Mouse (Mus musculus) heart, adult 18-20 months (tissue): Measurements from ENCODE around the gene Tiam2. TPM values are rescaled to one million over a fixed set of nuclear protein-coding genes. Genes with fewer than 3 reads are reported as not detected.

Experiments used
- DNase-seq, 2 experiments: peaks; one replicate each; pipeline ENCODE4 v3.0.0; 2021 to 2022; ENCODE audit warnings: mixed read lengths in 1 of 2
- total RNA-seq, 2 experiments: library from RNA; stranded (reverse); gene quantifications; 2 replicates each; pipeline ENCODE4 v1.2.3; 2021

Gene Tiam2
- total RNA-seq, 2 experiments from 2014 or later, result 2.7 to 3.3 TPM

- DNase-seq, result peak in 1 of 2 experiments; percentile 29
Measured at GRCm38 (mm10) chr17:3558356-3558870, 232.0 kb downstream of the Tiam2 start.

DNA sequence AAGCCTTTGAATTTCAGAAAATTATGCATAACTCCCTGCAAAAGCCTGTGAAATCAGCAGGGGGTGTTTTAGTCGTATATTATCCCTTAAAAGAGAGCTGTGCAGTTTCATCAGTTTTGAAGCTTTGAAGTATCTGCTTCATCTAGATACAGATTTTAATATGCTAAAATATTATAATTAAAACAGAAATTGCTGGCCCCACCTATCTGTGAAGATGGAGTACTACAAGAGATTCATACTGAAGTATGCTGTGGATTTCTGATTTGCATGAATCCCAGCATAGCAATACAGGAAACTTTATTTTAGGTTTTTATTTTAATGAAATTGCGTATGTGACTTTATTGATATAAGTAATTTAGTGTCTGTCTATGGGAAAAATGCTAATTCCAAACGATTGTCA lies 234.2 kb downstream of the Tiam2 start:
- DNase-seq, result no peak

DNA sequence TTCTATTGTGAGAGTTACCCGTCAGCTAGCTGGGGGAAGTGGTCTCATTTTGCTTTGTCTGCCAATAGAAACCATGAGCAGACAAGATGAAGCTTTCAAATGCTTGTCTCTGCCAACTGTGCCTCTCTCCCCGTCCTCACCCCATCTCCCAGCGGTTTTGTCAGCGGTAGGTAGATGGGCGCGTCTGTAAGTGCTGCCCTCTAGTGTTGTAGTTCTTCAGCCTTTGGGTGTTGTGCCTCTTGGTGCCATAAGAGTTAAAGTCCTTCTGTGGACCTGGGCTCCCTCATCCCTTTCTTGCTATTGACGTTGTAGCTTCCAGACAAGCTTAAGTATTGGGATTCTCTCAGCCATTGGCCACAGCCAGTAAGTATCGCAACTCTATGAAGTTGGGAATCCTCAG lies 236.0 kb downstream of the Tiam2 start:
- DNase-seq, result no peak

DNA sequence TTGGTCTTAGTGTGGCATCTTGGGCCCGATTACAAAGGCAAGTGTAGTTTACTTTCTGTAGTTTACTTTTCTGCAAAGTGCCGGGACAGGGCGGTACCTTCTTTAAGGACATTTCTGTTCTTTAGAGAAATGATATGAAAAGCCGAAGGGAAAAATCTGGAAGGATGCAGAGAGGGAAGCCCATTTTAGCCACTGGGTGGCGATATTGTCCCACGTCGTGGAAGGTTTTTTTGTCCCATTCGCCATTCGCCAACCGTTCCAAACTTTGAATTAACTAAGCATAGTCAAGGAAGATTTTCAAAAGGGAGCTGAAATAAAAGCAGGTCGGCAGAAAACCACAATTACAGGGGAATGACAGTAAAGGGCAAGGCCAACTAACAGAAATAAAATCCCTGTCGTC lies 244.5 kb downstream of the Tiam2 start:
- peak; percentile 48 to 89 for DNase-seq

Other genes starting within 250 kb of the Tiam2 start
- 10 to 100 TPM; 28.4 to 32.1 TPM for gene Scaf8, start 211.6 kb upstream of the Tiam2 start, total RNA-seq
- gene Cldn20, start 206.0 kb downstream of the Tiam2 start, total RNA-seq, result not detected
- 10 to 100 TPM; 11.4 to 13.1 TPM for gene Tfb1m, start 231.2 kb downstream of the Tiam2 start, total RNA-seq